Mouse (Mus musculus) left cerebral cortex, adult 9 months (tissue): ENCODE results near the gene Rilpl1.
A peak's percentile ranks its signal among the peaks of the same experiment; 100 is the strongest.
"Not testable (repeated sequence)": the region's sequence is repeated elsewhere in the genome, so short reads cannot be mapped to it uniquely, and the experiment has no call there.

Experiments
- DNase-seq, 2 experiments: peaks; one replicate each; pipeline ENCODE4 v3.0.0; 2022; ENCODE audit warnings: low spot score in 2 of 2

The Rilpl1 gene

GRCm38 (mm10) chr5:124530655-124531582, at the start of gene Rilpl1:
Rilpl1 (minus strand) TSS chr5:124531391.
- DNase-seq = peak in 1 of 2 experiments; percentile 63

GRCm38 (mm10) chr5:124578633-124579317, 47.6 kb upstream of the Rilpl1 start, which contains the start of the genes Eif2b1 and Gtf2h3:
Eif2b1 (minus strand) TSS chr5:124579131.
Gtf2h3 (plus strand) TSS chr5:124579140.
- peak; percentile 77 to 92 for DNase-seq

- no peak for DNase-seq
Observed at GRCm38 (mm10) chr5:124575467-124575866, 44.3 kb upstream of the Rilpl1 start.

- peak; percentile 32 to 75 for DNase-seq
Observed at GRCm38 (mm10) chr5:124571068-124571467, 39.9 kb upstream of the Rilpl1 start.

- no peak for DNase-seq
Observed at GRCm38 (mm10) chr5:124555145-124555544, 24.0 kb upstream of the Rilpl1 start.

- DNase-seq = no peak
Observed at GRCm38 (mm10) chr5:124553607-124554006, 22.4 kb upstream of the Rilpl1 start.

- DNase-seq = peak; percentile 68 to 89
Observed at GRCm38 (mm10) chr5:124552558-124553307, 21.5 kb upstream of the Rilpl1 start, which contains the start of gene Ddx55. Ddx55 (plus strand) TSS chr5:124552864.

GRCm38 (mm10) chr5:124552094-124552472, 20.9 kb upstream of the Rilpl1 start:
- no peak for DNase-seq

GRCm38 (mm10) chr5:124551349-124552093, 20.3 kb upstream of the Rilpl1 start:
- not testable (repeated sequence) for DNase-seq

- not testable (repeated sequence) for DNase-seq
Observed at GRCm38 (mm10) chr5:124550737-124551136, 19.5 kb upstream of the Rilpl1 start.

- DNase-seq = no peak
Observed at GRCm38 (mm10) chr5:124541602-124541973, 10.4 kb upstream of the Rilpl1 start.

- peak in 1 of 2 experiments; percentile 45 for DNase-seq
Observed at GRCm38 (mm10) chr5:124540905-124541601, 9.9 kb upstream of the Rilpl1 start.

GRCm38 (mm10) chr5:124540383-124540786, 9.2 kb upstream of the Rilpl1 start, which contains the start of gene Tmed2:
Tmed2 (plus strand) TSS chr5:124540695.
- peak; percentile 95 to 96 for DNase-seq

- DNase-seq = no peak
Observed at GRCm38 (mm10) chr5:124539905-124540304, 8.7 kb upstream of the Rilpl1 start.

GRCm38 (mm10) chr5:124538813-124539792, 7.9 kb upstream of the Rilpl1 start:
- DNase-seq = peak in 1 of 2 experiments; percentile 81

GRCm38 (mm10) chr5:124536776-124537175, 5.6 kb upstream of the Rilpl1 start:
- peak in 1 of 2 experiments; percentile 39 for DNase-seq

GRCm38 (mm10) chr5:124535016-124535415, 3.8 kb upstream of the Rilpl1 start:
- DNase-seq = no peak

GRCm38 (mm10) chr5:124532451-124532850, 1.3 kb upstream of the Rilpl1 start:
- no peak for DNase-seq

- no peak for DNase-seq
Observed at GRCm38 (mm10) chr5:124531583-124531930, 366 bp upstream of the Rilpl1 start.
